Mouse (Mus musculus) cortical plate, adult 2 months (tissue): ENCODE results near the gene Erp29.

ENCODE experiments used
- CTCF ChIP-seq: fragments of 200-500 bp; IDR thresholded peaks from 2 replicates; pipeline ENCODE4 v1.5.1; 2011; ENCODE audit warnings: mild to moderate bottlenecking, control low read depth, low read length; ENCODE audit not compliant: insufficient read depth; ENCODE audit errors: extremely low read depth
- POLR2A ChIP-seq: fragments of 200-500 bp; IDR thresholded peaks from 2 replicates; pipeline ENCODE4 v1.6.1; 2011; ENCODE audit warnings: mild to moderate bottlenecking, low read length, control low read depth; ENCODE audit not compliant: insufficient read depth; ENCODE audit errors: extremely low read depth

- TF ChIP-seq CTCF (no peak), POLR2A (no peak)
Measured at GRCm38 (mm10) chr5:121454503-121454782, 2.1 kb upstream of the Erp29 start.
